Mouse (Mus musculus): ENCODE measurements at regions not wholly inside any gene's neighbourhood (a gene's known extent, or its start where the extent isn't known, plus 50 kb on each side); places are given as distances from the start of the nearest gene placed in this dataset.

DNA sequence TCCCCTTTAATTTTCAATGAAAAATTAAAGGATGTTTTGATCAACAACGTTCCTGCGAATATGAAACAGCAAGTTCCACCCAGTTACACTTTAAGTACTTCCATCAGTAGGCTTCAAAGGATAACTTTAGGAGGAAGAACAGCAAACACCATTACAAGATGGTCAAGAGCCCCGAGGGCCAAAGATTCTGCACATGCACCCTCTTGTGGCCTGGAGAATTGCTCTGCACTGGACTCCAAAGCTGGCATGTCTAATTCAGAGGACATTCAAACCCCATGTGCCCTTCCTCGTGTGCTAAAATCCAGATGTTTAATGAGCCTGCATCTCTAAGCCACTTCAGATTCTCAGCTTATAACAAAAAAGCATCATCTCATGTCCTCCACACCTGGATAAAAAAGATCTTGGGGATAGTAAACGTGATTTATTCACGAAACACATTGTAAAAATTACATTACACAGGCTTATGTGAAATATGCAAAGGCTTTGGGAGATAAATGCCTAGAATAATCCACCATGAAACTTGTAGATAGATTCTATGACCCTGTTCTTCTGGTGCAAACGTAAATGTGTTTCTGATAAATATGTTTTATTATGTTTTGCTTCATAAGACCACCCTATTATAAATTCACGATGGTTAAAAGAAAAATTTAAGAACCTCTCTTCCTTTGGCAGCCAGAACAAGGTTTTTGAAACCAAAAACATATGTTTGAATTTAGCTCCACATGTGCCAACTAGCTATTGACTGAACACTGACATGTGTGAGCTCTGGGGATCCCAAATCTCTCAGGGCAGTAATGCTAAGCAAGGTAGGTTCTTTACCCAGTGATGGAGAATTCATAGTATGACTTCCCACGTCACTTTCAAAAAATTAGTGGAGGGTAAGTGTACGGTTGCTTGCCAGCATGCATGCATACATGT lies 100.6 kb upstream of the Rfx3 start:
- no peak for DNase-seq (ENCODE audit: low read depth, low spot score)

DNA sequence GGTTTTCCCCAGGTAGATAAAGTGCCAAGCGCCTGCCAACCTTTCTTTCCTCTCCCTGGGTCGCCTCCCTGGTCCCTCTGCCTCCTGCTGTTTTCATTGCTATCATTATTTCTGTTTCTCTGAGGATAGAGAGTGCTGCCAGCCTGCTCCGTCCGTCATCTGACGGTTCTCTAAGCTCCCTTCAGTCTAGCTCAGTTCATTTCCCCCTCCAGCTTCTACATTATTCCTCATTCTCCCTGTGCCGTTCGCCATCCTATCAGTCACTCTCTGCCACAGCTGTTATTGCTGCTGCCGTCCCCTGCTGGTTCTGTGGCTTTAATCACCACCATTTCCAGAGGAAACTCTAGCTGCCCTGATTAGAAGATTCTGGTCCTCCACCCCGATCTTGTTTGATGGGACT lies 84.7 kb upstream of the Rfx3 start:
- no peak for DNase-seq (ENCODE audit: low read depth, low spot score)

DNA sequence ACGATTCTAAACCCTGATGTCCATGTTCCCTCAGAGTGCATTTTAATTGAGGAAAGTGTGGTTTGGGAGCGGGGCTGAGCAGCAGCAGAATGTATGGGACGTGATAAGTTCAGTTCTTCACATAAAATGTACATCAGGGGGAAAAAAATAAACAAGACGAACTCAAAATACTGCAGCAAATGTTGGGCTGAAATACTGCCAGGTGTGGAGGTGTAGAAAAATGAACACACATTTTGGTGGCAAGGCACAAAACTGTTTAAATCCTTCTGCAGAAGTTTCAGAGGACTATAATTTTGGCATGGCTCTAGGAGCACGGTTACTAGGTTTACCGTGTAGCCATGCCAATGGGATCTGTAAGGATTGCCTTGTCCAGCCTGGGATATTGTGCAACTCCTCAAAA lies 81.3 kb upstream of the Rfx3 start:
- no peak for DNase-seq (ENCODE audit: low read depth, low spot score)

DNA sequence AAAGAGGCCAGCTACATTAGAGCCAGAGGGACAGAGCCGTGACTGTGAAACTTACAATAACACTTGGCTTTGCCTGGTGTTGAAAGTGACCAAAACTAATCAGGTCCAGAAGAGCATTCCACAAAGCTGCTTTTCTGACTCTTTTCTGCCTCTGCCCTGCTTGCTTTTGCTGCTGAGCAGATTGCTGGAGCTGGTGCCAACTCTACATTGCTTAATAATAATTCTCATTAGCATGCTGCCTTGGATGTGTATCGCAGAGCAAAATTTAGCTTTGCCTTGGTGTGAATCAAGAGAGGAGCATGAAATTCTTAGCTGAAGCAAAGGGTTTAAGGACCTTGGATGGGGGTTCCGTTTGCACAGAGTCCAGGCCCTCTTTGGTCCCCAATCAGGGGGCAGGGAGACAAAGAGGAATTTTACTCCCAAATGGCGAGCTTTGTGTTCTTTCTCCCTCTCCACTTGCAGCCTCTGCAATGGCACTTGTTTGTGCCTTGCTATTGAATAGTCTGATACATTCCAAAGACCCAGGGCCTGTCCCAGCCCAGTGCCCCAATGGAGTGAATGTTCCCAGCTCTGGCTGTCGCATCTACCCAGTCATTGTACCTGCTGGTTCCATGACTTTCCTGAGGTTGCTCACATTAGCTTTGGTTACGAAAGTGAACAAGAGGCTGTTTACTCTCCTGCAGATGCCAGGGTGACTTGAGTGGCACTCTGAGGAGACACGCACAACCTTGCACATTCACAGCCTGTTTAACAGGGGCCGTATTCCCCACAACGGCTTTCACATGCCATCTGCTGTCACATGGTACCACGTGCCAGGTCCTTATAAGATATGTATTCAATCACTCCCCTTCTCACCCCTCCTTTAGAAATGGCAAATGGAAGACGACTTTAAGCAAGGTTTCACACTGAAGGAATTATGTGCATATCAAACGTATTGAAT lies 76.9 kb upstream of the Rfx3 start:
- DNase-seq (ENCODE audit: low read depth, low spot score), result no peak

DNA sequence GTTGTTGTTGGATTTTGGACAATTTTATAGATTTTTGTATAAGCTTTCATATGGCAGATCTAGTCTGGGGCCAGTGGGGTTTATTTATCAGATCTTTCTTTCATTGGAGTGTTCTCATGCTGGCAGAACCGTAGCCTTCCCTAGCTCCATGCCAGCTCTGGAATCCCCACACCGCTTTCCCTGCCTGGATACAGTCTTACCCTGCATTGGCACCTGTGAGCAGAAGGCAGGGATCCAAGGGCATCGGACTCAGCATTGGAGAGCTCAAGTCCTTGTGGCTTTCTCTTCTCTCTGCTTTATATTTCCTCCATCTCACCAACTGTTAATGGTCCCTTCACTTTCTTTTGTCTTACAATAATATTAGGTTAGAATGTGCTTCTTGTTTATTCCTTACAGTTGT lies 59.4 kb upstream of the Rfx3 start:
- DNase-seq (ENCODE audit: low read depth, low spot score), result no peak
